Mouse (Mus musculus) limb, embryonic 13.5 days (tissue): ENCODE results near the gene Itk. TPM values are rescaled to one million over a fixed set of nuclear protein-coding genes. Genes with fewer than 3 reads are reported as not detected.

Experiments
- ATAC-seq: fragments of 200-750 bp; cut with Nextera tagmentation; 2 replicates; pipeline ENCODE4 v1.8.0; 2017; ENCODE audit warnings: low read depth, moderate number of reproducible peaks, moderate TSS enrichment; ENCODE audit not compliant: low FRiP score
- H3K27ac ChIP-seq: fragments of 300-500 bp; sonication (generic); 2 replicates; pipeline ENCODE4 v1.5.1; 2015; ENCODE audit warnings: inconsistent platforms, mild to moderate bottlenecking, moderate library complexity
- H3K27me3 ChIP-seq: fragments of 300-500 bp; sonication (generic); 2 replicates; pipeline ENCODE4 v1.6.1; 2015; ENCODE audit warnings: mild to moderate bottlenecking, inconsistent platforms
- H3K36me3 ChIP-seq: fragments of 300-500 bp; sonication (generic); 2 replicates; pipeline ENCODE4 v1.6.1; 2015; ENCODE audit warnings: inconsistent platforms, mild to moderate bottlenecking, moderate library complexity
- H3K4me1 ChIP-seq: fragments of 300-500 bp; sonication (generic); 2 replicates; pipeline ENCODE4 v1.6.1; 2015; ENCODE audit warnings: inconsistent platforms
- H3K4me2 ChIP-seq: fragments of 300-500 bp; sonication (generic); replicated peaks from 2 replicates; pipeline ENCODE4 v1.6.1; 2015; ENCODE audit warnings: inconsistent platforms, mild to moderate bottlenecking, moderate library complexity
- H3K4me3 ChIP-seq: fragments of 300-500 bp; sonication (generic); 2 replicates; pipeline ENCODE4 v1.5.1; 2015; ENCODE audit warnings: moderate library complexity, mild to moderate bottlenecking, inconsistent platforms
- H3K9ac ChIP-seq: fragments of 300-500 bp; sonication (generic); 2 replicates; pipeline ENCODE4 v1.6.1; 2015; ENCODE audit warnings: mild to moderate bottlenecking, inconsistent platforms
- H3K9me3 ChIP-seq: fragments of 300-500 bp; sonication (generic); 2 replicates; pipeline ENCODE4 v1.6.1; 2016; ENCODE audit warnings: inconsistent platforms
- WGBS: fragments of 180-500 bp; shearing (Covaris S2); methylation state at CpG from one replicate; pipeline ENCODE4 v1.1.7; 2015; 5-methylcytosine and 5-hydroxymethylcytosine counted together
- polyA plus RNA-seq: library from polyadenylated mRNA; unstranded; fragments of >200 nt; fragmentation: Nextera tagmentation; extraction: Ambion mirVana; gene quantifications from 2 replicates; pipeline ENCODE4 v1.2.1, GENCODE M21; 2015

The Itk gene
- polyA plus RNA-seq, 1 experiment from 2014 or later, result 0.04 TPM

- H3K27me3 ChIP-seq, result peaks cover 3% of the 10 kb centered on the region; the same call in 1 of the 2 replicates
- WGBS, result 42% methylated on average over 10 of the region's 10 CpGs
- no peak overlapping the region for H3K9ac ChIP-seq
- H3K4me2 ChIP-seq, result no peak overlapping the region
- H3K9me3 ChIP-seq, result no peaks in the 10 kb centered on the region
- H3K36me3 ChIP-seq, result no peaks in the 10 kb centered on the region
- ATAC-seq, result no peak
- H3K4me1 ChIP-seq, result 0 out of 2 replicates have a peak, but pooled peaks cover 3% of the 10 kb centered on the region
- H3K4me3 ChIP-seq, result no peak overlapping the region
- no peak overlapping the region for H3K27ac ChIP-seq
Measured at GRCm38 (mm10) chr11:46406721-46407120, 17.4 kb upstream of the Itk start.

- Histone ChIP-seq H3K27ac (no peak overlapping the region), H3K4me1 (0 out of 2 replicates have a peak, but pooled peaks cover 1% of the 10 kb centered on the region), H3K4me2 (no peak overlapping the region), H3K36me3 (no peaks in the 10 kb centered on the region), H3K4me3 (no peak overlapping the region), H3K27me3 (peaks cover 6% of the 10 kb centered on the region; the same call in 1 of the 2 replicates), H3K9me3 (no peaks in the 10 kb centered on the region), H3K9ac (no peak overlapping the region)
- ATAC-seq, result no peak
- 61% methylated on average over 16 of the region's 16 CpGs for WGBS
Measured at GRCm38 (mm10) chr11:46404986-46405385, 15.7 kb upstream of the Itk start.

- Histone ChIP-seq H3K27ac (no peak overlapping the region), H3K9me3 (no peaks in the 10 kb centered on the region), H3K9ac (no peak overlapping the region), H3K4me2 (no peak overlapping the region), H3K4me3 (no peak overlapping the region), H3K4me1 (no peaks in the 10 kb centered on the region), H3K27me3 (peaks cover 5% of the 10 kb centered on the region; the same call in 1 of the 2 replicates), H3K36me3 (no peaks in the 10 kb centered on the region)
- ATAC-seq, result no peak
- 81% methylated on average over 12 of the region's 12 CpGs for WGBS
Measured at GRCm38 (mm10) chr11:46401555-46401954, 12.2 kb upstream of the Itk start.

GRCm38 (mm10) chr11:46398933-46399383 is 9.6 kb upstream of the Itk start:
- Histone ChIP-seq H3K27me3 (0 out of 2 replicates have a peak, but pooled peaks cover 3% of the 10 kb centered on the region), H3K9me3 (no peaks in the 10 kb centered on the region), H3K4me3 (no peak overlapping the region), H3K4me1 (no peaks in the 10 kb centered on the region), H3K9ac (no peak overlapping the region), H3K36me3 (no peaks in the 10 kb centered on the region), H3K4me2 (no peak overlapping the region), H3K27ac (no peak overlapping the region)
- WGBS, result 71% methylated on average over 5 of the region's 5 CpGs
- ATAC-seq, result no peak

- WGBS, result 85% methylated on average over 4 of the region's 4 CpGs
- no peak overlapping the region for H3K4me3 ChIP-seq
- ATAC-seq, result no peak
- H3K4me1 ChIP-seq, result no peaks in the 10 kb centered on the region
- H3K4me2 ChIP-seq, result no peak overlapping the region
- no peaks in the 10 kb centered on the region for H3K36me3 ChIP-seq
- H3K9ac ChIP-seq, result no peak overlapping the region
- 0 out of 2 replicates have a peak, but pooled peaks cover 3% of the 10 kb centered on the region for H3K27me3 ChIP-seq
- H3K27ac ChIP-seq, result no peak overlapping the region
- no peaks in the 10 kb centered on the region for H3K9me3 ChIP-seq
Measured at GRCm38 (mm10) chr11:46398473-46398872, 9.2 kb upstream of the Itk start.

- no peaks in the 10 kb centered on the region for H3K9me3 ChIP-seq
- no peaks in the 10 kb centered on the region for H3K4me1 ChIP-seq
- no peak for ATAC-seq
- H3K27ac ChIP-seq, result no peak overlapping the region
- no peak overlapping the region for H3K9ac ChIP-seq
- no peak overlapping the region for H3K4me2 ChIP-seq
- H3K4me3 ChIP-seq, result no peak overlapping the region
- WGBS, result 30% methylated on average over 2 of the region's 2 CpGs
- no peaks in the 10 kb centered on the region for H3K36me3 ChIP-seq
- 0 out of 2 replicates have a peak, but pooled peaks cover 3% of the 10 kb centered on the region for H3K27me3 ChIP-seq
Measured at GRCm38 (mm10) chr11:46397900-46398299, 8.6 kb upstream of the Itk start.

- H3K27ac ChIP-seq, result no peak overlapping the region
- H3K9ac ChIP-seq, result no peak overlapping the region
- no peak overlapping the region for H3K4me3 ChIP-seq
- ATAC-seq, result no peak
- H3K9me3 ChIP-seq, result no peaks in the 10 kb centered on the region
- 0 out of 2 replicates have a peak, but pooled peaks cover 3% of the 10 kb centered on the region for H3K27me3 ChIP-seq
- no peaks in the 10 kb centered on the region for H3K36me3 ChIP-seq
- no peaks in the 10 kb centered on the region for H3K4me1 ChIP-seq
- no peak overlapping the region for H3K4me2 ChIP-seq
- WGBS, result 85% methylated on average over 4 of the region's 4 CpGs
Measured at GRCm38 (mm10) chr11:46396860-46397179, 7.5 kb upstream of the Itk start.

- Histone ChIP-seq H3K27me3 (no peaks in the 10 kb centered on the region), H3K4me2 (no peak within 1 kb of the TSS), H3K9ac (no peak within 1 kb of the TSS), H3K4me1 (no peaks in the 10 kb centered on the region), H3K36me3 (no peaks in the 10 kb centered on the region), H3K9me3 (no peaks in the 10 kb centered on the region), H3K4me3 (no peak within 1 kb of the TSS), H3K27ac (no peak within 1 kb of the TSS)
- WGBS, result 82% methylated on average over 13 of the region's 13 CpGs
- no peak for ATAC-seq
Measured at GRCm38 (mm10) chr11:46396167-46396859, 7.0 kb upstream of the Itk start, which contains the start of gene Fam71b. Gene Fam71b, plus strand, starts transcription at chr11:46396559.

GRCm38 (mm10) chr11:46395698-46396097 is 6.4 kb upstream of the Itk start:
- no peaks in the 10 kb centered on the region for H3K36me3 ChIP-seq
- H3K4me3 ChIP-seq, result no peak overlapping the region
- no peaks in the 10 kb centered on the region for H3K9me3 ChIP-seq
- no peak overlapping the region for H3K9ac ChIP-seq
- no peak overlapping the region for H3K27ac ChIP-seq
- no peaks in the 10 kb centered on the region for H3K27me3 ChIP-seq
- ATAC-seq, result no peak
- no peaks in the 10 kb centered on the region for H3K4me1 ChIP-seq
- H3K4me2 ChIP-seq, result no peak overlapping the region
- WGBS, result 90% methylated on average over 2 of the region's 2 CpGs

GRCm38 (mm10) chr11:46395088-46395487 is 5.8 kb upstream of the Itk start:
- H3K4me1 ChIP-seq, result no peaks in the 10 kb centered on the region
- H3K27me3 ChIP-seq, result no peaks in the 10 kb centered on the region
- H3K4me3 ChIP-seq, result no peak overlapping the region
- H3K36me3 ChIP-seq, result no peaks in the 10 kb centered on the region
- H3K9me3 ChIP-seq, result no peaks in the 10 kb centered on the region
- no peak overlapping the region for H3K27ac ChIP-seq
- ATAC-seq, result no peak
- no peak overlapping the region for H3K9ac ChIP-seq
- no peak overlapping the region for H3K4me2 ChIP-seq
- WGBS, result 83% methylated on average over 2 of the region's 2 CpGs

- no peak for ATAC-seq
- Histone ChIP-seq H3K9me3 (no peaks in the 10 kb centered on the region), H3K4me3 (no peak overlapping the region), H3K9ac (no peak overlapping the region), H3K4me2 (no peak overlapping the region), H3K4me1 (no peaks in the 10 kb centered on the region; the same call in 1 of the 2 replicates), H3K27ac (no peak overlapping the region), H3K36me3 (no peaks in the 10 kb centered on the region), H3K27me3 (no peaks in the 10 kb centered on the region)
- 85% methylated on average over 4 of the region's 4 CpGs for WGBS
Measured at GRCm38 (mm10) chr11:46393413-46393812, 4.1 kb upstream of the Itk start.

GRCm38 (mm10) chr11:46392890-46393289 is 3.6 kb upstream of the Itk start:
- no peak overlapping the region for H3K4me2 ChIP-seq
- ATAC-seq, result no peak
- no peaks in the 10 kb centered on the region for H3K9me3 ChIP-seq
- H3K36me3 ChIP-seq, result no peaks in the 10 kb centered on the region
- H3K4me3 ChIP-seq, result no peak overlapping the region
- no peak overlapping the region for H3K9ac ChIP-seq
- H3K4me1 ChIP-seq, result no peaks in the 10 kb centered on the region; the same call in 1 of the 2 replicates
- whole genome bisulfite sequencing, result 82% methylated on average over 7 of the region's 7 CpGs
- H3K27ac ChIP-seq, result no peak overlapping the region
- H3K27me3 ChIP-seq, result no peaks in the 10 kb centered on the region

- Histone ChIP-seq H3K36me3 (no peaks in the 10 kb centered on the region), H3K4me3 (no peak overlapping the region), H3K4me1 (no peaks in the 10 kb centered on the region; the same call in 1 of the 2 replicates), H3K4me2 (no peak overlapping the region), H3K9me3 (no peaks in the 10 kb centered on the region), H3K27me3 (no peaks in the 10 kb centered on the region), H3K27ac (no peak overlapping the region), H3K9ac (no peak overlapping the region)
- ATAC-seq, result no peak
- WGBS, result 52% methylated on average over 3 of the region's 3 CpGs
Measured at GRCm38 (mm10) chr11:46390621-46391020, 1.3 kb upstream of the Itk start.
